Mouse (Mus musculus) thymus, adult 2 months (tissue): Measurements from ENCODE around the gene Sms. TPM values are rescaled to one million over a fixed set of nuclear protein-coding genes. Genes with fewer than 3 reads are reported as not detected.

ENCODE experiments used
- DNase-seq: peaks from one replicate; pipeline ENCODE4 v3.0.0; 2021
- H3K27ac ChIP-seq: fragments of 200-500 bp; 2 replicates; pipeline ENCODE4 v1.5.1; 2012; ENCODE audit warnings: low read length, control low read depth; ENCODE audit not compliant: control insufficient read depth, insufficient read depth
- H3K27me3 ChIP-seq: fragments of 200-500 bp; 2 replicates; pipeline ENCODE4 v1.6.1; 2012; ENCODE audit warnings: mild to moderate bottlenecking, low read length, moderate library complexity, mixed read lengths; ENCODE audit not compliant: control insufficient read depth, insufficient read depth
- H3K36me3 ChIP-seq: fragments of 200-500 bp; 2 replicates; pipeline ENCODE4 v1.6.1; 2012; ENCODE audit warnings: mild to moderate bottlenecking, low read length, moderate library complexity; ENCODE audit not compliant: control insufficient read depth, insufficient read depth
- H3K4me1 ChIP-seq: fragments of 200-500 bp; replicated peaks from 2 replicates; pipeline ENCODE4 v1.6.1; 2012; ENCODE audit warnings: low read length; ENCODE audit not compliant: control insufficient read depth, insufficient read depth
- H3K4me3 ChIP-seq: fragments of 200-500 bp; 2 replicates; pipeline ENCODE4 v1.5.1; 2012; ENCODE audit warnings: mild to moderate bottlenecking, low read length, control low read depth, moderate library complexity; ENCODE audit not compliant: control insufficient read depth, insufficient read depth
- CTCF ChIP-seq: fragments of 200-500 bp; IDR thresholded peaks from 2 replicates; pipeline ENCODE4 v1.5.1; 2012; ENCODE audit warnings: mild to moderate bottlenecking, control low read depth, low read length, moderate library complexity, borderline replicate concordance; ENCODE audit not compliant: control insufficient read depth, poor library complexity, insufficient read depth; ENCODE audit errors: extremely low read depth
- POLR2A ChIP-seq: fragments of 200-500 bp; IDR thresholded peaks from 2 replicates; pipeline ENCODE4 v1.6.1; 2012; ENCODE audit warnings: mild to moderate bottlenecking, low read length, control low read depth, moderate library complexity; ENCODE audit not compliant: control insufficient read depth, poor library complexity, insufficient read depth; ENCODE audit errors: extremely low read depth
- WGBS: fragments of 180-500 bp; shearing (Covaris S2); methylation state at CpG from one replicate; pipeline ENCODE4 v1.1.7; 2018; 5-methylcytosine and 5-hydroxymethylcytosine counted together
- polyA plus RNA-seq: library from polyadenylated mRNA; depleted of rRNA; stranded (reverse); fragments of >200 nt; gene quantifications from 2 replicates; pipeline ENCODE4 v1.2.3, GENCODE M21; 2012

Gene Sms
- polyA plus RNA-seq, 1 experiment: 26.7 TPM

GRCm38 (mm10) chrX:157465949-157466348 is 26.1 kb downstream of the Sms start:
- H3K27me3 ChIP-seq: no peaks in the 10 kb centered on the region
- TF ChIP-seq CTCF: no peak
- no peak for TF ChIP-seq POLR2A
- H3K4me3 ChIP-seq: no peak overlapping the region
- H3K36me3 ChIP-seq: no peaks in the 10 kb centered on the region
- no peak for DNase-seq
- WGBS: 72% methylated on average over 1 of the region's 1 CpGs
- no peak overlapping the region for H3K27ac ChIP-seq
- no peaks in the 10 kb centered on the region for H3K4me1 ChIP-seq

- 78% methylated on average over 3 of the region's 3 CpGs for WGBS
- peak; percentile 2 for DNase-seq
- H3K4me1 ChIP-seq: no peaks in the 10 kb centered on the region
These were observed 29.4 kb downstream of the Sms start for GRCm38 (mm10) chrX:157462716-157463115.

GRCm38 (mm10) chrX:157454430-157454829 is 37.7 kb downstream of the Sms start:
- no peaks in the 10 kb centered on the region for H3K27me3 ChIP-seq
- TF ChIP-seq POLR2A: no peak
- no peak for TF ChIP-seq CTCF
- no peak overlapping the region for H3K4me3 ChIP-seq
- no peaks in the 10 kb centered on the region for H3K36me3 ChIP-seq
- DNase-seq: peak; percentile 45
- 30% methylated on average over 1 of the region's 1 CpGs for WGBS
- no peaks in the 10 kb centered on the region for H3K4me1 ChIP-seq
- no peak overlapping the region for H3K27ac ChIP-seq

More at GRCm38 (mm10) chrX:157462716-157463115, 29.4 kb downstream of the Sms start:
- Histone ChIP-seq H3K27ac (no peak overlapping the region), H3K27me3 (no peaks in the 10 kb centered on the region), H3K4me3 (no peak overlapping the region), H3K36me3 (no peaks in the 10 kb centered on the region)
- TF ChIP-seq CTCF (no peak), POLR2A (no peak)

GRCm38 (mm10) chrX:157449000-157449399 is 43.1 kb downstream of the Sms start:
- no peaks in the 10 kb centered on the region for H3K27me3 ChIP-seq
- no peak overlapping the region for H3K27ac ChIP-seq
- H3K4me3 ChIP-seq: no peak overlapping the region
- DNase-seq: no peak
- no peak for TF ChIP-seq POLR2A
- TF ChIP-seq CTCF: no peak
- no peaks in the 10 kb centered on the region for H3K36me3 ChIP-seq
- H3K4me1 ChIP-seq: no peaks in the 10 kb centered on the region
- WGBS: 95% methylated on average over 1 of the region's 1 CpGs

GRCm38 (mm10) chrX:157447431-157447830 is 44.7 kb downstream of the Sms start:
- no peak for DNase-seq
- Histone ChIP-seq H3K36me3 (no peaks in the 10 kb centered on the region), H3K4me1 (no peaks in the 10 kb centered on the region), H3K4me3 (no peak overlapping the region), H3K27me3 (no peaks in the 10 kb centered on the region), H3K27ac (no peak overlapping the region)
- 96% methylated on average over 6 of the region's 6 CpGs for WGBS
- TF ChIP-seq POLR2A (no peak), CTCF (no peak)

GRCm38 (mm10) chrX:157434768-157435167 is 57.3 kb downstream of the Sms start:
- H3K27ac ChIP-seq: no peak overlapping the region
- no peak for TF ChIP-seq POLR2A
- TF ChIP-seq CTCF: no peak
- H3K36me3 ChIP-seq: no peaks in the 10 kb centered on the region
- no peak for DNase-seq
- 87% methylated on average over 1 of the region's 1 CpGs for WGBS
- no peaks in the 10 kb centered on the region for H3K27me3 ChIP-seq
- H3K4me1 ChIP-seq: no peaks in the 10 kb centered on the region
- H3K4me3 ChIP-seq: no peak overlapping the region

GRCm38 (mm10) chrX:157419451-157419850 is 72.6 kb downstream of the Sms start:
- Histone ChIP-seq H3K4me3 (no peak overlapping the region), H3K4me1 (no peaks in the 10 kb centered on the region), H3K27me3 (no peaks in the 10 kb centered on the region), H3K27ac (no peak overlapping the region), H3K36me3 (no peaks in the 10 kb centered on the region)
- DNase-seq: no peak
- WGBS: 72% methylated on average over 2 of the region's 2 CpGs
- TF ChIP-seq CTCF (no peak), POLR2A (no peak)
